Mouse (Mus musculus): Measurements from ENCODE around the gene Hnrnpa0. TPM values are rescaled to one million over a fixed set of nuclear protein-coding genes. Genes with fewer than 3 reads are reported as not detected.

The Hnrnpa0 gene
- polyA plus RNA-seq, 1 experiment from 2014 or later = 48.7 TPM

DNA sequence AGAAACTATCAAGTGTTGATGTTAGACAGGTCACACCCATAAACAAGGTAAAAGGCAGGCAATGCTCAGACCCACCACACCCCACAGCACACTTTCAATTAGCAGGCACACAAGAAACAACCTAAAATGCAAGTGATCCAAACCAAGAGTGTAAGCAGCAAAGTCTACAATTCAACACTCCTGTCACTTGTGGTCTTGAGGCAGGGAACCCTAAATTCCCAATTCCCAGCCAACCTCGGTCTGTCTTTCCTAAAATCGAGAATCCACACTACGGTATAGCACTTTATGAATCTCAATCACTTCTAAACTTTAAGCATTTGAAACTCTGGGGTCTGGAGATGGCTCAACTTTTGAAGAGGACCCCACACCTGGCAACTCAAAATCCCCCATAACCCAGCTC, 4.1 kb downstream of the Hnrnpa0 start:
- H3K4me3 ChIP-seq = no peak overlapping the region
- no peak overlapping the region for H3K27ac ChIP-seq
- H3K4me2 ChIP-seq = no peak overlapping the region
- H3K9ac ChIP-seq = no peak overlapping the region
- no peaks in the 10 kb centered on the region for H3K27me3 ChIP-seq (replicated peaks)
- H3K9me3 ChIP-seq = no peaks in the 10 kb centered on the region
- no peaks in the 10 kb centered on the region for H3K36me3 ChIP-seq (replicated peaks)
- WGBS = 86% methylated on average over 3 of the region's 3 CpGs
- H3K4me1 ChIP-seq = peaks cover 27% of the 10 kb centered on the region
- no peak for ATAC-seq (replicated peaks)

DNA sequence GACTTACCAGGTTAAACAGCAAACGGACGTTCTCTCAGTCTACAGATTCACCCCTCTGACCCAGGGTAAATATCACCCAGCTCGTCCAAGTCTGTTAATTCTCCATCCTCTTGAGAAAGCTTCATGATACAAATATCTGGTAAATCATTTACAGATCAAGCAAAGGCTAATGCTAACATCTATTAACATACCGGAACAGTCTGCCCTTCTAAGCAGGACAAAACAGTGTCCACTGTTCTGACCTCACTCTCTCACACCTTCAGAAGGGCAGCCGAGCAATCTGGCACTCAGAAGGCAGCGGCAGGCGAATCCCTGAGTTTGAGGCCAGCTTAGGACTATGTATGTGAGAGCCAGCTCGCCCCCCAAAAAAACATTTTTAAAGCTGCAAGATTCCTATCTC, 5.0 kb downstream of the Hnrnpa0 start:
- Histone ChIP-seq H3K36me3 (replicated peaks) (no peaks in the 10 kb centered on the region), H3K4me3 (no peak overlapping the region), H3K4me1 (peaks cover 27% of the 10 kb centered on the region), H3K9ac (no peak overlapping the region), H3K4me2 (no peak overlapping the region), H3K27ac (no peak overlapping the region), H3K27me3 (replicated peaks) (no peaks in the 10 kb centered on the region), H3K9me3 (no peaks in the 10 kb centered on the region)
- 74% methylated on average over 8 of the region's 8 CpGs for WGBS
- ATAC-seq (replicated peaks) = no peak

- Histone ChIP-seq H3K9me3 (no peaks in the 10 kb centered on the region), H3K27me3 (replicated peaks) (no peaks in the 10 kb centered on the region), H3K27ac (no peak overlapping the region), H3K4me3 (no peak overlapping the region), H3K36me3 (replicated peaks) (no peaks in the 10 kb centered on the region), H3K4me2 (no peak overlapping the region), H3K9ac (no peak overlapping the region), H3K4me1 (peaks cover 27% of the 10 kb centered on the region)
- 64% methylated on average over 10 of the region's 10 CpGs for whole genome bisulfite sequencing
- ATAC-seq (replicated peaks) = no peak
These were observed 5.5 kb downstream of the Hnrnpa0 start for GRCm38 (mm10) chr13:58122786-58123297.

DNA sequence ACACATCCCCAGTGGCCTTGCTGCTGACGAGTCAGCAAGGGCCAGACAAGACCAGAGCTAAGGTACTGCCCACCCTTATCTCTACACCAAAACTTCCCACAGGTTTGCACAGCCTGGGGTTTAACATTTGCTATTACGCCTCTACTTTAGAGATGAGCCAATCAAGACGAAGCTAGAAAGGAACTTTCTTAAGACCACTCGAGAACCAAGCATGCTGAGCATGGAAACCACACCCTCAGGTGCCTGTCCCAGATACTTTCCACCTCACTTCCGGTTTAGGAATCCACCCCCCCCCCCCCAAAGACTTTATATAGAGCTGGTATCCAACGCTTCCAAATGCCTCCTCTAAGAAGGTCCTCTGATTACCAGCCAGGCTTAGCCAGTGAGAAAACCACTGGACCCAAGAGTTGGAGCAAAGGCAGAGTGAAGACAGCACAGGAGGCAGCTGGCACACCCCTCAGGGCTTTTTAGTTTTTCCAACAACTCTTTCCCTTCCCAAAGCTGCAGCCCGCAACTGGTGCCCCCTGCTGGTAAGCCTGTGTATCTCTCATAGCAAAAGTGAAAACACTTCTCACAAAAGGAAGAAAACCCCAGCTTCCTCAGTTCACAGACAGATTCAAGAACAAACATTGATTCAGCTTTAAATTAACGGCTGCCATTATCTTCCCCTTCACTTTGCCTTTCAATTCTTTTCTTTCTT, 10.9 kb downstream of the Hnrnpa0 start:
- ATAC-seq (replicated peaks) = no peak
- Histone ChIP-seq H3K4me3 (no peak overlapping the region), H3K36me3 (replicated peaks) (no peaks in the 10 kb centered on the region), H3K9ac (no peak overlapping the region), H3K4me2 (no peak overlapping the region), H3K4me1 (peaks cover 12% of the 10 kb centered on the region), H3K9me3 (no peaks in the 10 kb centered on the region), H3K27me3 (replicated peaks) (no peaks in the 10 kb centered on the region), H3K27ac (no peak overlapping the region)
- WGBS = 69% methylated on average over 8 of the region's 8 CpGs

- no peak overlapping the region for H3K4me2 ChIP-seq
- H3K27ac ChIP-seq = no peak overlapping the region
- no peaks in the 10 kb centered on the region for H3K27me3 ChIP-seq (replicated peaks)
- ATAC-seq (replicated peaks) = no peak
- WGBS = 93% methylated on average over 2 of the region's 2 CpGs
- H3K4me1 ChIP-seq = peaks cover 19% of the 10 kb centered on the region
- no peak overlapping the region for H3K9ac ChIP-seq
- H3K4me3 ChIP-seq = no peak overlapping the region
- no peaks in the 10 kb centered on the region for H3K9me3 ChIP-seq
- H3K36me3 ChIP-seq (replicated peaks) = no peaks in the 10 kb centered on the region
These were observed 11.6 kb downstream of the Hnrnpa0 start for GRCm38 (mm10) chr13:58116801-58117200.

DNA sequence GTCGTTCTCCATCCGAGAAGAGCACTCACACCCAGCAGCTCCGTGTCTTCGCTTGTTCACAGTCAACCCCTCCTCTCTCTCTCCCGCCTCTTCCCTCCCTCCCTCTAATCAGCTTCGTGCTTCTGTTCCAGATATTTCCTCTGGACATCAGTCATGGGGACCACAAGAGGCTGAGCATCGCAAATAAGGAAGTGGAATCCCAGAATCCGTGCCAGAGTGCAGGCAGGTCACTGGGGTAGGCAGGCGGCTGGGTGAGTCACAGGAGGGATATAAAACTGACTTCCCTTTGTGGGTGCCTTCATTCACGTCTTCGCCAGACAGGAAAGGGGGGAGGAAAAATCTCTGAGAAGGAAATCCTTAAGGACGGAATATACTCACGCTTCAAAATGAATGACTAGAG, 13.1 kb downstream of the Hnrnpa0 start:
- Histone ChIP-seq H3K27ac (no peak overlapping the region), H3K9ac (no peak overlapping the region), H3K36me3 (replicated peaks) (no peaks in the 10 kb centered on the region), H3K9me3 (no peaks in the 10 kb centered on the region), H3K4me2 (no peak overlapping the region), H3K4me3 (no peak overlapping the region), H3K27me3 (replicated peaks) (no peaks in the 10 kb centered on the region), H3K4me1 (peaks cover 24% of the 10 kb centered on the region)
- ATAC-seq (replicated peaks) = no peak
- WGBS = 78% methylated on average over 13 of the region's 13 CpGs

GRCm38 (mm10) chr13:58113061-58113900, 15.1 kb downstream of the Hnrnpa0 start, which contains the start of gene Klhl3:
Gene Klhl3 (minus strand): TSS chr13:58113592.
- under 1% methylated on average over 35 of the region's 35 CpGs for WGBS
- Histone ChIP-seq H3K4me2 (peak within 1 kb of the TSS; percentile 85), H3K4me3 (peak within 1 kb of the TSS; percentile 53), H3K9me3 (no peaks in the 10 kb centered on the region), H3K36me3 (replicated peaks) (no peaks in the 10 kb centered on the region), H3K4me1 (peaks cover 27% of the 10 kb centered on the region), H3K27ac (peak within 1 kb of the TSS; percentile 93), H3K27me3 (replicated peaks) (no peaks in the 10 kb centered on the region), H3K9ac (peak within 1 kb of the TSS; percentile 66)
- ATAC-seq (replicated peaks) = peak; percentile 95

DNA sequence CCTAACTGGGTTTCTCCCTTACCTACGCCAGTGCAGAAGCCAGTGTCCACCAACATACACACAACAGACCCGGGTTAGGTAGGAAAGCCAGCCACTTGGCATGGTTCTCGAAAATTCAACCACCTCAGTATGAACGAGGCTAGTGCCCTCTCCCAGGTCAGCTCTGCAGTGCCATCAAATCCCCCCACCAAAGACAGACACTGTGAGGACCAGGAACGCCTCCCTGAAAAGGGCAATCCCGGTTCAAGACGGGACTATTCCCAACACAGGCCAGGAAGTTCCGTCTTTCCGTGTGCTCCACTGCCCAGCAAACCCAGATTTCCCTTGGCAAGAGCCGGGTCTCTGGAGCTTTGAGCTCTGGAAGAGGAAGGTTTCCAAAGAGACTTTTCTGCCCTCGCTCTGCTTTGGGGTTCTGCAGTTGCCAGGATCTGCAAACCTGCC, 15.7 kb downstream of the Hnrnpa0 start:
- H3K27me3 ChIP-seq (replicated peaks) = no peaks in the 10 kb centered on the region
- H3K4me3 ChIP-seq = peak overlapping the region; percentile 53
- H3K36me3 ChIP-seq (replicated peaks) = no peaks in the 10 kb centered on the region
- peak overlapping the region; percentile 85 for H3K4me2 ChIP-seq
- ATAC-seq (replicated peaks) = peak; percentile 1
- WGBS = 15% methylated on average over 11 of the region's 11 CpGs
- peak overlapping the region; percentile 93 for H3K27ac ChIP-seq
- no peaks in the 10 kb centered on the region for H3K9me3 ChIP-seq
- H3K9ac ChIP-seq = peak overlapping the region; percentile 66
- peaks cover 27% of the 10 kb centered on the region for H3K4me1 ChIP-seq

- no peak for ATAC-seq (replicated peaks)
- H3K27ac ChIP-seq = peak overlapping the region; percentile 93
These were observed 16.2 kb downstream of the Hnrnpa0 start for GRCm38 (mm10) chr13:58112191-58112590.

GRCm38 (mm10) chr13:58111306-58111705, 17.1 kb downstream of the Hnrnpa0 start:
- H3K9ac ChIP-seq = no peak overlapping the region
- no peaks in the 10 kb centered on the region for H3K27me3 ChIP-seq (replicated peaks)
- H3K9me3 ChIP-seq = no peaks in the 10 kb centered on the region
- 96% methylated on average over 6 of the region's 6 CpGs for WGBS
- H3K27ac ChIP-seq = no peak overlapping the region
- H3K4me3 ChIP-seq = no peak overlapping the region
- no peaks in the 10 kb centered on the region for H3K36me3 ChIP-seq (replicated peaks)
- peaks cover 27% of the 10 kb centered on the region for H3K4me1 ChIP-seq
- no peak for ATAC-seq (replicated peaks)
- 0 out of 2 replicates have a peak overlapping the region, but pooled peaks have one; percentile 85 for H3K4me2 ChIP-seq

More at GRCm38 (mm10) chr13:58112191-58112590, 16.2 kb downstream of the Hnrnpa0 start:
- Histone ChIP-seq H3K36me3 (replicated peaks) (no peaks in the 10 kb centered on the region), H3K4me2 (peak overlapping the region; percentile 85), H3K9ac (peak overlapping the region; percentile 66), H3K4me1 (peaks cover 27% of the 10 kb centered on the region), H3K9me3 (no peaks in the 10 kb centered on the region), H3K4me3 (peak overlapping the region; percentile 53), H3K27me3 (replicated peaks) (no peaks in the 10 kb centered on the region)
- WGBS = 67% methylated on average over 10 of the region's 10 CpGs

GRCm38 (mm10) chr13:58090643-58091042, 37.7 kb downstream of the Hnrnpa0 start:
- no peaks in the 10 kb centered on the region for H3K27me3 ChIP-seq (replicated peaks)
- ATAC-seq (replicated peaks) = peak; percentile 96
- H3K9me3 ChIP-seq = no peaks in the 10 kb centered on the region
- no peaks in the 10 kb centered on the region; the same call in 1 of the 2 replicates for H3K36me3 ChIP-seq (replicated peaks)
- WGBS = 6% methylated on average over 8 of the region's 8 CpGs
- H3K9ac ChIP-seq = peak overlapping the region; percentile 10; the same call in 1 of the 2 replicates
- H3K4me2 ChIP-seq = peak overlapping the region; percentile 40
- peak overlapping the region; percentile 72 for H3K27ac ChIP-seq
- H3K4me3 ChIP-seq = no peak overlapping the region
- peaks cover 19% of the 10 kb centered on the region for H3K4me1 ChIP-seq

DNA sequence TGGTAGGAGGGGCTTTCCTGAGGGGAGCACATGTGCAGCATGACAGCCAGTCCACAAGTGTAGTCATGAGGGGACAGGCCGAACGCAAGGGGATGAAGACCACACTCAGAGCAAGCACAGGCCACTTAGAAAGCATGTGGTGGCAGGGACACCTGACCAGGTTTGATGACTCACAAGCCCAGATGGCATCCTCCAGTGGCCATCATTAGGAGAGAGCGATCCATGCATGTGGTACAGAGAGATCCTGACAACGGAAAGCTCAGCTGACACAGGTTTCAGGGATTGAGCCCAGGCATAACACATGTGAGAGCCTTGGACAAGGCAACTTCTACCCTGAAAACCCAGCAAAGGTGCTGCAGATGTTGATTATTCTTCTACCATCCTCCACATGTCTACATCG, 44.0 kb downstream of the Hnrnpa0 start:
- Histone ChIP-seq H3K27me3 (replicated peaks) (no peaks in the 10 kb centered on the region), H3K4me3 (no peak overlapping the region), H3K9ac (no peak overlapping the region), H3K4me2 (no peak overlapping the region), H3K36me3 (replicated peaks) (0 out of 2 replicates have a peak, but pooled peaks cover 3% of the 10 kb centered on the region), H3K27ac (no peak overlapping the region), H3K4me1 (no peaks in the 10 kb centered on the region), H3K9me3 (no peaks in the 10 kb centered on the region)
- 96% methylated on average over 5 of the region's 5 CpGs for WGBS
- no peak for ATAC-seq (replicated peaks)
